ENCODE assay signal across 10 mouse cellular contexts in genomic region chr7:73424705-73425104, GRCm38 (mm10). TPM values are rescaled to one million over a fixed set of nuclear protein-coding genes. Genes with fewer than 3 reads are reported as not detected.
A peak's percentile ranks its signal among the peaks of the same experiment; 100 is the strongest.
DNase-seq lines count a peak whose midpoint lies in the region; ATAC-seq lines count a peak whose summit lies in the region.
"Had no signal": no experiment of that assay in that cellular context is flagged by ENCODE, and none has a peak within 500 bp of the region (broad histone marks: within the 10 kb centered on the region; RNA-seq: fewer than 3 reads in every experiment).

No protein-coding gene starts in this region.

- H3K9me3 ChIP-seq in heart, embryonic 12.5 days (replicated peaks), result no peaks in the 10 kb centered on the region
- H3K9me3 ChIP-seq in limb, embryonic 12.5 days, result no peaks in the 10 kb centered on the region

- no peak for ATAC-seq in heart, embryonic 12.5 days (ENCODE audit: insufficient number of reproducible peaks, low FRiP score)
- no peak for ATAC-seq in limb, embryonic 12.5 days (ENCODE audit: insufficient number of reproducible peaks, insufficient read depth, low FRiP score, low TSS enrichment, low read depth)
- ATAC-seq: CD4-positive, CD25-positive, alpha-beta regulatory T cell, adult 4 months had no signal

- H3K27ac ChIP-seq in heart, embryonic 12.5 days (ENCODE audit: poor library complexity, severe bottlenecking), result no peak overlapping the region
- H3K27ac ChIP-seq in limb, embryonic 12.5 days, result 0 out of 2 replicates have a peak overlapping the region, but pooled peaks have one; percentile 31

- 0 out of 2 replicates have a peak overlapping the region, but pooled peaks have one; percentile 1 for H3K9ac ChIP-seq in heart, embryonic 12.5 days
- no peak overlapping the region for H3K9ac ChIP-seq in limb, embryonic 12.5 days (replicated peaks)

- intact Hi-C loops in heart, postnatal 25 days (cut with DNase I), result loop anchor here (5.0 kb wide), 2 partner anchors 147 to 397 kb away; no protein-coding TSS in a partner anchor

- WGBS in heart, embryonic 12.5 days, result 70% methylated on average over 3 of the region's 3 CpGs
- WGBS in limb, embryonic 12.5 days, result 56% methylated on average over 3 of the region's 3 CpGs

- no peak overlapping the region for H3K4me3 ChIP-seq in heart, embryonic 12.5 days
- H3K4me3 ChIP-seq in limb, embryonic 12.5 days (replicated peaks), result no peak overlapping the region
- H3K4me3 ChIP-seq: erythroblast, embryonic 14.5 days had no signal

- peaks cover 40% of the 10 kb centered on the region for H3K4me1 ChIP-seq in heart, embryonic 12.5 days (replicated peaks)
- peaks cover 20% of the 10 kb centered on the region for H3K4me1 ChIP-seq in limb, embryonic 12.5 days (replicated peaks)

- no peaks in the 10 kb centered on the region for H3K27me3 ChIP-seq in heart, embryonic 12.5 days (replicated peaks)
- H3K27me3 ChIP-seq in limb, embryonic 12.5 days, result no peaks in the 10 kb centered on the region

- H3K4me2 ChIP-seq in heart, embryonic 12.5 days, result no peak overlapping the region
- no peak overlapping the region for H3K4me2 ChIP-seq in limb, embryonic 12.5 days

- H3K36me3 ChIP-seq in heart, embryonic 12.5 days, result peaks cover 31% of the 10 kb centered on the region
- peaks cover 50% of the 10 kb centered on the region for H3K36me3 ChIP-seq in limb, embryonic 12.5 days

- peak; percentile 34 for DNase-seq in heart, adult 8-10 months (ENCODE audit: low spot score)
- DNase-seq in heart, postnatal 25 days (ENCODE audit: low spot score), result no peak
- DNase-seq in cerebellum, adult 8-10 months, result peak; percentile 26
- no peak for DNase-seq in thymus, postnatal 0 days (ENCODE audit: low spot score)
- DNase-seq in thymus, postnatal 14 days, result no peak
- DNase-seq in embryo, embryonic 9.5 days (ENCODE audit: extremely low spot score), result no peak

RNA-seq across cellular contexts. Expression of gene Rgma, which starts 49.4 kb away (rescaled TPM):
- 10 to 100 TPM; 52.3 to 84.3 (median 65.6) TPM for total RNA-seq in heart, adult 8-10 months (2022)
- 10 to 100 TPM; 61.2 to 72.2 TPM for total RNA-seq in heart, postnatal 25 days (2021)
- 3.5 and 3.7 TPM in 2 replicates for polyA plus RNA-seq in heart, embryonic 12.5 days (2016; fragmentation: Nextera tagmentation; extraction: Ambion mirVana)
- 24.1 and 26.7 TPM in 2 replicates for polyA plus RNA-seq in limb, embryonic 12.5 days (2016; fragmentation: Nextera tagmentation; extraction: Ambion mirVana)
- polyA plus RNA-seq in thymus, postnatal 0 days (2015; fragmentation: Nextera tagmentation; extraction: Ambion mirVana), result 1.6 and 1.7 TPM in 2 replicates
- polyA plus RNA-seq: CD4-positive, CD25-positive, alpha-beta regulatory T cell, adult 4 months; erythroblast, embryonic 14.5 days had no signal

Comparison
In these comparisons a context has a peak if more than half of its experiments do, and no peak if none do; other contexts are left out.
1. DNase-seq: peak in heart, adult 8-10 months (single experiment) and cerebellum, adult 8-10 months (single experiment); none in heart, postnatal 25 days (single experiment), thymus, postnatal 0 days (single experiment), thymus, postnatal 14 days (single experiment) and embryo, embryonic 9.5 days (single experiment).